29 mouse cellular contexts compared by ENCODE assay signal in genomic region chr2:91152885-91153377, GRCm38 (mm10). TPM values are rescaled to one million over a fixed set of nuclear protein-coding genes. Genes with fewer than 3 reads are reported as not detected.
"Had no signal": no experiment of that assay in that cellular context is flagged by ENCODE, and none has a peak within 500 bp of the region (broad histone marks: within the 10 kb centered on the region; RNA-seq: fewer than 3 reads in every experiment).

No protein-coding gene starts in this region.

- DNase-seq: cerebellum, adult 8-10 months; cerebellum, adult 9-10 months; cerebellum, adult 9-11 months; cerebellum, postnatal 10 days; cerebellum, postnatal 14 days; cerebellum, postnatal 25 days; cerebellum, postnatal 36 days; embryo, embryonic 11 days; forebrain, postnatal 0 days; gastrocnemius, adult 2 months; gastrocnemius, postnatal 10 days; gastrocnemius, postnatal 14 days; gastrocnemius, postnatal 36 days; heart, adult 11 months; heart, adult 18-20 months; heart, adult 2 months had no signal

- H3K9ac ChIP-seq: embryonic facial prominence, embryonic 12.5 days; embryonic facial prominence, embryonic 13.5 days; embryonic facial prominence, embryonic 15.5 days; forebrain, embryonic 12.5 days; forebrain, embryonic 13.5 days; forebrain, embryonic 15.5 days; forebrain, postnatal 0 days had no signal

- H3K27ac ChIP-seq: embryonic facial prominence, embryonic 10.5 days; embryonic facial prominence, embryonic 12.5 days; embryonic facial prominence, embryonic 13.5 days; embryonic facial prominence, embryonic 15.5 days; forebrain, embryonic 10.5 days; forebrain, embryonic 12.5 days; forebrain, embryonic 13.5 days; forebrain, embryonic 15.5 days; gastrocnemius, adult 2 months; heart, adult 2 months had no signal

- H3K4me1 ChIP-seq: embryonic facial prominence, embryonic 10.5 days; embryonic facial prominence, embryonic 12.5 days; embryonic facial prominence, embryonic 13.5 days; embryonic facial prominence, embryonic 15.5 days; forebrain, embryonic 10.5 days; forebrain, embryonic 12.5 days; forebrain, embryonic 13.5 days; forebrain, embryonic 15.5 days had no signal

- H3K4me2 ChIP-seq: embryonic facial prominence, embryonic 12.5 days; embryonic facial prominence, embryonic 13.5 days; embryonic facial prominence, embryonic 15.5 days; forebrain, embryonic 12.5 days; forebrain, embryonic 13.5 days; forebrain, embryonic 15.5 days had no signal

- H3K27me3 ChIP-seq: embryonic facial prominence, embryonic 12.5 days; embryonic facial prominence, embryonic 13.5 days; embryonic facial prominence, embryonic 15.5 days; forebrain, embryonic 12.5 days; forebrain, embryonic 13.5 days; forebrain, embryonic 15.5 days had no signal

- ATAC-seq: forebrain, embryonic 13.5 days; forebrain, embryonic 14.5 days; forebrain, embryonic 15.5 days; forebrain, embryonic 16.5 days; forebrain, postnatal 0 days had no signal

- H3K9me3 ChIP-seq: embryonic facial prominence, embryonic 10.5 days; embryonic facial prominence, embryonic 12.5 days; embryonic facial prominence, embryonic 13.5 days; embryonic facial prominence, embryonic 15.5 days; forebrain, embryonic 10.5 days; forebrain, embryonic 12.5 days; forebrain, embryonic 13.5 days; forebrain, embryonic 15.5 days had no signal

- H3K4me3 ChIP-seq: embryonic facial prominence, embryonic 10.5 days; embryonic facial prominence, embryonic 12.5 days; embryonic facial prominence, embryonic 13.5 days; embryonic facial prominence, embryonic 15.5 days; erythroblast, embryonic 14.5 days; forebrain, embryonic 10.5 days; forebrain, embryonic 12.5 days; forebrain, embryonic 13.5 days; forebrain, embryonic 15.5 days; gastrocnemius, adult 2 months; heart, adult 2 months had no signal

RNA-seq across cellular contexts. Expression of gene Mybpc3, which starts 35.0 kb away (rescaled TPM):
- total RNA-seq: gastrocnemius, adult 18-20 months; gastrocnemius, postnatal 36 days had no signal
- polyA plus RNA-seq: erythroblast, embryonic 14.5 days; forebrain, embryonic 10.5 days; forebrain, embryonic 11.5 days; forebrain, embryonic 13.5 days; forebrain, embryonic 14.5 days; forebrain, embryonic 15.5 days; forebrain, embryonic 16.5 days had no signal
